Mouse (Mus musculus) brain, embryonic 14.5 days (tissue): ENCODE results near the gene Alkbh6.

ENCODE experiments used
- CTCF ChIP-seq: fragments of 200-500 bp; IDR thresholded peaks from 2 replicates; pipeline ENCODE4 v1.5.1; 2012; ENCODE audit warnings: inconsistent platforms, mild to moderate bottlenecking, moderate library complexity, borderline replicate concordance; ENCODE audit not compliant: insufficient read depth, insufficient read length; ENCODE audit errors: extremely low read depth
- POLR2A ChIP-seq: fragments of 200-500 bp; IDR thresholded peaks from 2 replicates; pipeline ENCODE4 v1.6.1; 2012; ENCODE audit warnings: mild to moderate bottlenecking, inconsistent platforms, borderline replicate concordance; ENCODE audit not compliant: poor library complexity, insufficient read depth, insufficient read length, severe bottlenecking; ENCODE audit errors: extremely low read depth

GRCm38 (mm10) chr7:30353279-30353822 lies 44.8 kb downstream of the Alkbh6 start:
- TF ChIP-seq CTCF (peak; percentile 79), POLR2A (no peak)
